Mouse (Mus musculus) small intestine, adult 2 months (tissue): ENCODE measurements around the gene Olfr463.

ENCODE experiments used
- CTCF ChIP-seq: fragments of 200-500 bp; IDR thresholded peaks from 2 replicates; pipeline ENCODE4 v1.5.1; 2012; ENCODE audit warnings: low read depth, mild to moderate bottlenecking, control low read depth, inconsistent platforms, low read length, moderate library complexity, mixed read lengths; ENCODE audit not compliant: insufficient replicate concordance, insufficient read length; ENCODE audit errors: extremely low read depth
- POLR2A ChIP-seq: fragments of 200-500 bp; IDR thresholded peaks from 2 replicates; pipeline ENCODE4 v1.6.1; 2012; ENCODE audit warnings: low read depth, mild to moderate bottlenecking, control low read depth, inconsistent platforms, low read length, moderate library complexity

GRCm38 (mm10) chr11:87904331-87904730 lies 7.1 kb upstream of the Olfr463 start:
- no peak for TF ChIP-seq CTCF
- TF ChIP-seq POLR2A = no peak
